8 mouse cellular contexts compared by ENCODE assay signal in the genomic region with DNA sequence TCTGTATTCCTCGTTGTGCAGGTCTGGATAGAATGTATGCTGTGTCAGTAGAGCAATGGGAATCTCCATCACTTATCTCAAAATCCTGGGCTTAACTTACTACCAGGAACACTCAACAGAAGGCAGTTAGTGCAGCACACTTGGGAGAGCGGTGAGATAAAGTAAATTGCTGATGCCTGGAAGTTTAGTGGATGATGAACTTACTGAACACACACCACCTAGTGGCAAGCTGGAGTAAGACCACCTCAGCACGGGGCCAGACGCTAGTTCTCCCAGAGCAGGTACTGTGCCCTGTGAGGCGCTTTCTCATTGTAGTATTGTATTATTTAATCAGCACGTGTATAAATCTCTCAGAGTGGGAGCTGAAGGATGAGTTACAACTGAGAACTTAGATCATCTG. TPM values are rescaled to one million over a fixed set of nuclear protein-coding genes. Genes with fewer than 3 reads are reported as not detected.
A peak's percentile ranks its signal among the peaks of the same experiment; 100 is the strongest.
DNase-seq lines count a peak whose midpoint lies in the region; ATAC-seq and TF ChIP-seq lines count a peak whose summit lies in the region.

No protein-coding gene starts in this region.

- ATAC-seq in liver, embryonic 11.5 days (replicated peaks; ENCODE audit: low FRiP score), result no peak
- no peak for ATAC-seq in monocyte, adult 5-6 weeks (replicated peaks; ENCODE audit: insufficient number of reproducible peaks, low FRiP score, low TSS enrichment, poor library complexity, severe bottlenecking)

- no peak overlapping the region for H3K4me2 ChIP-seq in liver, embryonic 11.5 days

- H3K36me3 ChIP-seq in liver, adult 2 months (ENCODE audit: control insufficient read depth, insufficient read depth, low read length), result no peaks in the 10 kb centered on the region
- no peaks in the 10 kb centered on the region for H3K36me3 ChIP-seq in liver, embryonic 11.5 days (ENCODE audit: control insufficient read depth, insufficient read depth, low read length)

- no peaks in the 10 kb centered on the region for H3K79me2 ChIP-seq in liver, adult 2 months (ENCODE audit: control insufficient read depth, insufficient read depth, low read length)

- no peaks in the 10 kb centered on the region for H3K9me3 ChIP-seq in liver, embryonic 11.5 days (ENCODE audit: control insufficient read depth, low read length)

- DNase-seq in liver, adult 2 months (ENCODE audit: extremely low read depth, low read depth, low spot score), result peak; percentile 45
- DNase-seq in liver, embryonic 11.5 days (ENCODE audit: low spot score), result no peak
- peak; percentile 16 for DNase-seq in WW6 (ENCODE audit: low read depth, low spot score)
- peak; percentile 37 to 55 for DNase-seq in heart, postnatal 10 days
- peak; percentile 25 for DNase-seq in left cerebral cortex, postnatal 4 days
- DNase-seq in naive thymus-derived CD4-positive, alpha-beta T cell, adult 2 months (ENCODE audit: low read depth), result peak; percentile 35

- H3K9ac ChIP-seq in liver, adult 2 months (ENCODE audit: low read depth, low read length), result no peak overlapping the region
- H3K9ac ChIP-seq in liver, embryonic 11.5 days (ENCODE audit: low read depth, low read length), result no peak overlapping the region

- H3K4me3 ChIP-seq in liver, adult 2 months (ENCODE audit: insufficient read depth, low read depth, low read length), result no peak overlapping the region
- no peak overlapping the region for H3K4me3 ChIP-seq in liver, embryonic 11.5 days (ENCODE audit: low read depth, low read length)
- H3K4me3 ChIP-seq in cortical plate, adult 2 months (ENCODE audit: insufficient read depth, low read length), result no peak overlapping the region

- H3K4me1 ChIP-seq in liver, adult 2 months (ENCODE audit: control insufficient read depth, insufficient read depth, low read length), result no peaks in the 10 kb centered on the region
- no peaks in the 10 kb centered on the region for H3K4me1 ChIP-seq in liver, embryonic 11.5 days (replicated peaks; ENCODE audit: control insufficient read depth, insufficient read depth, low read length)
- H3K4me1 ChIP-seq in cortical plate, adult 2 months (ENCODE audit: control insufficient read depth, insufficient read depth, low read length), result peaks cover 9% of the 10 kb centered on the region; the same call in 1 of the 2 replicates

- H3K27me3 ChIP-seq in liver, adult 2 months (ENCODE audit: control insufficient read depth, insufficient read depth, low read length), result no peaks in the 10 kb centered on the region
- no peaks in the 10 kb centered on the region; the same call in 1 of the 2 replicates for H3K27me3 ChIP-seq in liver, embryonic 11.5 days (replicated peaks; ENCODE audit: control insufficient read depth, insufficient read depth, low read length)

- no peak for TF ChIP-seq POLR2A in liver, adult 2 months (IDR thresholded peaks at IDR 0.05; ENCODE audit: extremely low read depth, insufficient read depth, low read length)
- TF ChIP-seq POLR2A in cortical plate, adult 2 months (IDR thresholded peaks at IDR 0.05; ENCODE audit: extremely low read depth, insufficient read depth, low read length), result no peak

- TF ChIP-seq CTCF in liver, adult 2 months (IDR thresholded peaks at IDR 0.05; ENCODE audit: low read depth, low read length), result peak; percentile 89
- TF ChIP-seq CTCF in cortical plate, adult 2 months (IDR thresholded peaks at IDR 0.05; ENCODE audit: extremely low read depth, insufficient read depth, low read length), result peak; percentile 91

- H3K27ac ChIP-seq in liver, adult 2 months (replicated peaks; ENCODE audit: insufficient read depth, low read depth, low read length), result no peak overlapping the region
- no peak overlapping the region for H3K27ac ChIP-seq in liver, embryonic 11.5 days (ENCODE audit: low read depth, low read length)
- no peak overlapping the region for H3K27ac ChIP-seq in cortical plate, adult 2 months (ENCODE audit: insufficient read depth, low read length)

- 8% methylated on average over 6 of the region's 6 CpGs for WGBS in liver, adult 2 months
- WGBS in liver, embryonic 11.5 days, result 13% methylated on average over 6 of the region's 6 CpGs

- intact Hi-C loops in heart, postnatal 10 days (cut with DNase I), result loop anchor here (5.0 kb wide), 3 partner anchors 96 to 586 kb away; no protein-coding TSS in a partner anchor
- intact Hi-C loops in left cerebral cortex, postnatal 4 days (cut with DNase I), result loop anchor here (10.0 kb wide), 2 partner anchors 113 to 583 kb away; no protein-coding TSS in a partner anchor

RNA-seq across cellular contexts. Expression of a gene that starts 42.4 kb away (rescaled TPM):
- 0.09 and 0.27 TPM in 2 replicates for total RNA-seq in liver, adult 2 months (2014; rRNA removed)
- polyA plus RNA-seq in liver, adult 2 months (2012; rRNA removed), result 0.05 and 0.18 TPM in 2 replicates
- polyA plus RNA-seq in liver, embryonic 11.5 days (2014; fragmentation: Nextera tagmentation; extraction: Ambion mirVana), result 1.1 and 1.3 TPM in 2 replicates
- polyA plus RNA-seq in cortical plate, adult 2 months (2012; rRNA removed), result 1.0 and 1.1 TPM in 2 replicates
- 1 to 10 TPM; 3.6 to 4.5 TPM for total RNA-seq in heart, postnatal 10 days (2021)
- total RNA-seq in left cerebral cortex, postnatal 4 days (2021), result 1 to 10 TPM; 2.6 to 2.9 TPM
- 0.58 to 0.75 TPM in 2 of 3 replicates, not detected in the other for total RNA-seq in monocyte, adult 5-6 weeks (2017)
